Mouse (Mus musculus) E14TG2a.4 (cell line): ENCODE data around the gene Ppara.

Experiments used
- CTCF ChIP-seq: conservative IDR thresholded peaks from 2 replicates; pipeline ENCODE4 v1.5.1; 2014; ENCODE audit warnings: low read length
- POU5F1 ChIP-seq: IDR thresholded peaks from 2 replicates; pipeline ENCODE4 v1.6.1; 2014; ENCODE audit warnings: low read length, borderline replicate concordance

DNA sequence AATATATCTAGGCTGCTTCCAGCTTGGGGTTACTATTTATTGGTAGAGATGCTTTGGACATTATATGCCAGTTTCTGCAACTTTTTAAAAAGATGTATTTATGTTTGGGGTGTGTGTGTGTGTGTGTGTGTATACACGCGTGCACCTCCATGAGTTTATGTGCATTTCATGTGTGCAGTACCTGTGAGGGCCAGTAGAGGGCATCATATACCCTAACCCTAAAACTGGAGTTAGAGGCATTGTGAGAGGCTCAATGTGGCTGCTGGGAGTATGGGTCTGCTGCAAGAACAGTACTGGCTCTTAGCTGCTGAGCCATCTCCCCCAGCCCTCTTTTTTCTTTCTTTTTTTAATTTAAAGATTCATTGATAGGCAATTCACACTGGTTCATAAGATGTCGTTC, 23.0 kb downstream of the Ppara start:
- peak; percentile 50 for TF ChIP-seq CTCF
- TF ChIP-seq POU5F1: no peak
